Comparison of ENCODE assay signal across 10 mouse cellular contexts in the genomic region with DNA sequence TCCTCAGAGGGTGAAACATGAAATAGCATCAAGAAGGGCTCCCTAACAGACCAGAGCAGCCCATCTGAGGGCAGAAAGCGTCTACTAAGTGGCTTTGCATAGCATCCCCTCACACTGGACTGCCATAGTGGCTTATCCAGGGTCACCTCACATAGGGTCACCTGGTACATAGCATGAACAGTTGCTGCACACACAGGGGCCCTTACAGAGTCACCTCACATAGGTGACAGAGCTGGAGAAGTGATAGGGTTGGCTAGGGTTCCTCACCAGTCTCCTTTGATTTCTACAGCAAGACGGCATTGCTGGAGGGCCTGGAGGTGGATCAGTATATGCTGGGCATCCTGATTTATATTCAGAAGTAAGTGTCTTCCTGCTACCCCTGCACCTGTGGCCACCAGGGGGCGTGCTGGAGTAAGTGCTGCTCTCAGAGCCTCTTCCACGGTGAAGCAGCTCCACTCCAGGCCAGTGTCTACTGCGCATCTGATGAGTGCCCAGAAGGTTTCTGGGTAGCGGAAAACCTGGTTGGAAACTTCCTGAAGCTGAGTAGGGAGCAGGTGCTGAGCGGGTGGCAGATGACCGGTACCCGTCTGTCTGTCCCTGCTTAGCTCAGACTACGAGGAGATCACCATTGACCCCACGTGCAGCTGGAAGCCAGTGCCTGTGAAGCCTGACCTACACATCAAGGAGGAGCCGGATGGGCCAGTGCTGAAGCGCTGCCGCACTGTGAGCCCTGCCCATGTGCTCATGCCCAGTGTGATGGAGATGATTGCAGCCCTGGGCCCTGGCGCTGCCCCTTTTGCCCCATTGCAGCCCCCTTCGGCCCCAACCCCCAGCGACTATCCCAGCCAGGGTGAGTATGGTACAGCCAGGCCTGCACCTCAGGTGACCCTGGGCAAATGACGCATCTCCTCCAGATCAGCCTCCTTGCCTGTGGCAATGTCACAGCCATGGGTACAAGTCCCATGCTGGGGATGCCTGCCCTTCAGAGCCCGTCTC. TPM values are rescaled to one million over a fixed set of nuclear protein-coding genes. Genes with fewer than 3 reads are reported as not detected.
DNase-seq lines count a peak whose midpoint lies in the region; ATAC-seq and TF ChIP-seq lines count a peak whose summit lies in the region.
"Had no signal": no experiment of that assay in that cellular context is flagged by ENCODE, and none has a peak within 500 bp of the region (broad histone marks: within the 10 kb centered on the region; RNA-seq: fewer than 3 reads in every experiment).

No protein-coding gene starts in this region.

- H3K9ac ChIP-seq in hindbrain, embryonic 14.5 days: no peak overlapping the region
- H3K9ac ChIP-seq: embryonic facial prominence, embryonic 12.5 days; limb, embryonic 15.5 days had no signal

- H3K9me3 ChIP-seq in hindbrain, embryonic 10.5 days: no peaks in the 10 kb centered on the region
- no peaks in the 10 kb centered on the region for H3K9me3 ChIP-seq in hindbrain, embryonic 14.5 days (ENCODE audit: control insufficient read depth, low read length)
- H3K9me3 ChIP-seq: embryonic facial prominence, embryonic 12.5 days; limb, embryonic 15.5 days had no signal

- H3K27ac ChIP-seq in hindbrain, embryonic 10.5 days: no peak overlapping the region
- no peak overlapping the region for H3K27ac ChIP-seq in hindbrain, embryonic 14.5 days
- no peak overlapping the region for H3K27ac ChIP-seq in olfactory bulb, adult 2 months (ENCODE audit: insufficient read depth, low read depth, low read length)
- H3K27ac ChIP-seq: embryonic facial prominence, embryonic 12.5 days; limb, embryonic 15.5 days had no signal

- no peak for ATAC-seq in hindbrain, embryonic 14.5 days (ENCODE audit: low FRiP score)

- H3K4me3 ChIP-seq in hindbrain, embryonic 10.5 days: no peak overlapping the region
- no peak overlapping the region for H3K4me3 ChIP-seq in hindbrain, embryonic 14.5 days (replicated peaks; ENCODE audit: low read length)
- H3K4me3 ChIP-seq in olfactory bulb, adult 2 months (ENCODE audit: insufficient read depth, low read depth, low read length): no peak overlapping the region
- H3K4me3 ChIP-seq: embryonic facial prominence, embryonic 12.5 days; limb, embryonic 15.5 days had no signal

- WGBS in hindbrain, embryonic 10.5 days: 87% methylated on average over 19 of the region's 19 CpGs
- 88% methylated on average over 19 of the region's 19 CpGs for WGBS in hindbrain, embryonic 14.5 days
- WGBS in olfactory bulb, adult 2 months: 84% methylated on average over 19 of the region's 19 CpGs

- peaks cover 24% of the 10 kb centered on the region for H3K4me1 ChIP-seq in hindbrain, embryonic 10.5 days (replicated peaks)
- peaks cover 4% of the 10 kb centered on the region; the same call in 1 of the 2 replicates for H3K4me1 ChIP-seq in hindbrain, embryonic 14.5 days (replicated peaks; ENCODE audit: control insufficient read depth, insufficient read depth, low read length)
- peaks cover 44% of the 10 kb centered on the region for H3K4me1 ChIP-seq in olfactory bulb, adult 2 months (ENCODE audit: control insufficient read depth, insufficient read depth, low read length)

- H3K4me2 ChIP-seq in hindbrain, embryonic 14.5 days (replicated peaks): no peak overlapping the region
- H3K4me2 ChIP-seq: embryonic facial prominence, embryonic 12.5 days; limb, embryonic 15.5 days had no signal

- no peaks in the 10 kb centered on the region for H3K27me3 ChIP-seq in hindbrain, embryonic 10.5 days (ENCODE audit: insufficient read depth, poor library complexity, severe bottlenecking)
- H3K27me3 ChIP-seq in hindbrain, embryonic 14.5 days (ENCODE audit: control insufficient read depth, insufficient read depth, low read length): no peaks in the 10 kb centered on the region
- H3K27me3 ChIP-seq: embryonic facial prominence, embryonic 12.5 days; limb, embryonic 15.5 days had no signal

- TF ChIP-seq POLR2A in olfactory bulb, adult 2 months (IDR thresholded peaks at IDR 0.05; ENCODE audit: insufficient read depth, low read depth, low read length): no peak

- DNase-seq in hindbrain, embryonic 10.5 days (ENCODE audit: low spot score): peak; percentile 55
- no peak for DNase-seq in hindbrain, embryonic 14.5 days (ENCODE audit: low spot score)
- peak; percentile 91 for DNase-seq in CD4-positive, CD25-positive, alpha-beta regulatory T cell, adult 2 months (ENCODE audit: low read depth, low spot score)
- peak; percentile 86 for DNase-seq in adrenal gland, postnatal 10 days
- DNase-seq in gastrocnemius, adult 18-20 months (ENCODE audit: low spot score): peak; percentile 73
- peak; percentile 80 for DNase-seq in liver
- DNase-seq in ovary, postnatal 14 days (ENCODE audit: low spot score): no peak

- peak; percentile 41; the same call in 1 of the 2 replicates for TF ChIP-seq CTCF in olfactory bulb, adult 2 months (IDR thresholded peaks at IDR 0.05; ENCODE audit: insufficient read depth, low read depth, low read length)

- H3K36me3 ChIP-seq in hindbrain, embryonic 10.5 days: peaks cover 90% of the 10 kb centered on the region
- peaks cover 86% of the 10 kb centered on the region for H3K36me3 ChIP-seq in hindbrain, embryonic 14.5 days (replicated peaks; ENCODE audit: control insufficient read depth, insufficient read depth)

RNA-seq across cellular contexts. Expression of gene Ppia, which starts 12.4 kb away (rescaled TPM):
- polyA plus RNA-seq in hindbrain, embryonic 10.5 days (2016; fragmentation: Nextera tagmentation; extraction: Ambion mirVana): 5,657 and 6,044 TPM in 2 replicates
- 4,304 and 4,427 TPM in 2 replicates for polyA plus RNA-seq in hindbrain, embryonic 14.5 days (2014; fragmentation: Nextera tagmentation; extraction: Ambion mirVana)
- 1,000 to 10,000 TPM; 1,588 to 1,631 TPM for total RNA-seq in adrenal gland, postnatal 10 days (2021)
- total RNA-seq in gastrocnemius, adult 18-20 months (2021): 100 to 1,000 TPM; 185 to 242 TPM
- polyA plus RNA-seq in olfactory bulb, adult 2 months (2012; ENCODE audit: insufficient read depth, insufficient read length, low replicate concordance, missing spikeins): 1,597 TPM in 1 of 2 replicates, not detected in the other

RNA-seq across cellular contexts. Expression of gene Zmiz2, which starts 13.9 kb away (rescaled TPM):
- polyA plus RNA-seq in hindbrain, embryonic 10.5 days (2016; fragmentation: Nextera tagmentation; extraction: Ambion mirVana): 15.6 and 19.0 TPM in 2 replicates
- polyA plus RNA-seq in hindbrain, embryonic 14.5 days (2014; fragmentation: Nextera tagmentation; extraction: Ambion mirVana): 31.7 and 33.5 TPM in 2 replicates
- 10 to 100 TPM; 38.4 to 48.2 TPM for total RNA-seq in adrenal gland, postnatal 10 days (2021)
- total RNA-seq in gastrocnemius, adult 18-20 months (2021): 10 to 100 TPM; 49.3 to 51.1 TPM
- not detected in 2 replicates for polyA plus RNA-seq in olfactory bulb, adult 2 months (2012; ENCODE audit: insufficient read depth, insufficient read length, low replicate concordance, missing spikeins)

RNA-seq across cellular contexts. Expression of gene H2afv, which starts 41.4 kb away (rescaled TPM):
- 881 and 962 TPM in 2 replicates for polyA plus RNA-seq in hindbrain, embryonic 10.5 days (2016; fragmentation: Nextera tagmentation; extraction: Ambion mirVana)
- polyA plus RNA-seq in hindbrain, embryonic 14.5 days (2014; fragmentation: Nextera tagmentation; extraction: Ambion mirVana): 239 and 249 TPM in 2 replicates
- 10 to 100 TPM; 84.9 to 92.0 TPM for total RNA-seq in adrenal gland, postnatal 10 days (2021)
- total RNA-seq in gastrocnemius, adult 18-20 months (2021): 10 to 100 TPM; 61.3 to 63.7 TPM
- polyA plus RNA-seq in olfactory bulb, adult 2 months (2012; ENCODE audit: insufficient read depth, insufficient read length, low replicate concordance, missing spikeins): not detected in 2 replicates

Comparison
In these comparisons a context has a peak if more than half of its experiments do, and no peak if none do; other contexts are left out.
1. DNase-seq: peak in hindbrain, embryonic 10.5 days (single experiment), CD4-positive, CD25-positive, alpha-beta regulatory T cell, adult 2 months (single experiment), adrenal gland, postnatal 10 days (single experiment), gastrocnemius, adult 18-20 months (single experiment) and liver (single experiment); none in hindbrain, embryonic 14.5 days (single experiment) and ovary, postnatal 14 days (single experiment).